Mouse (Mus musculus): Measurements from ENCODE around the gene Cwc22.

- TF ChIP-seq CTCF (conservative IDR thresholded peaks at IDR 0.05; ENCODE audit: insufficient read depth, insufficient read length, low read depth, low read length) (no peak), POLR2A (IDR thresholded peaks at IDR 0.05; ENCODE audit: low read depth, low read length) (no peak)
These were observed 107.5 kb downstream of the Cwc22 start for GRCm38 (mm10) chr2:77838688-77839087.
